In genomic region chr4:84884539-84885270, GRCm38 (mm10) we compare ENCODE assay signal across 8 mouse cellular contexts. TPM values are rescaled to one million over a fixed set of nuclear protein-coding genes. Genes with fewer than 3 reads are reported as not detected.
A peak's percentile ranks its signal among the peaks of the same experiment; 100 is the strongest.
DNase-seq lines count a peak whose midpoint lies in the region; ATAC-seq lines count a peak whose summit lies in the region.

No protein-coding gene starts in this region.

- WGBS in intestine, embryonic 14.5 days, result 2% methylated on average over 54 of the region's 60 CpGs

- ATAC-seq in granulocyte monocyte progenitor cell, adult 5-6 weeks (replicated peaks; ENCODE audit: poor library complexity, severe bottlenecking), result peak; percentile 75
- peak; percentile 80 for ATAC-seq in intestine, embryonic 14.5 days (replicated peaks; ENCODE audit: low FRiP score, low TSS enrichment, low read depth)
- peak; percentile 65 for ATAC-seq in megakaryocyte progenitor cell, adult 5-6 weeks (replicated peaks; ENCODE audit: poor library complexity)

- DNase-seq in embryo, embryonic 10 days (ENCODE audit: low spot score), result peak; percentile 59
- DNase-seq in embryo, embryonic 9.5 days (ENCODE audit: extremely low spot score), result no peak
- DNase-seq in embryo, embryonic 11 days, result peak; percentile 74
- peak; percentile 87 for DNase-seq in intestine, embryonic 14.5 days (ENCODE audit: low spot score)
- peak; percentile 41 to 56 for DNase-seq in left cerebral cortex, postnatal 36 days (ENCODE audit: low spot score in 2 of 2)
- DNase-seq in right cerebral cortex, postnatal 36 days (ENCODE audit: low spot score in 2 of 2), result peak; percentile 4 to 17

- peak overlapping the region; percentile 95 for H3K27ac ChIP-seq in intestine, embryonic 14.5 days (ENCODE audit: low read depth)

- H3K4me3 ChIP-seq in intestine, embryonic 14.5 days (ENCODE audit: low read depth, low read length), result peak overlapping the region; percentile 74

- peak overlapping the region; percentile 87 for H3K9ac ChIP-seq in intestine, embryonic 14.5 days (ENCODE audit: low read length)

- intact Hi-C loops in left cerebral cortex, postnatal 36 days (cut with DNase I), result no loop called here

- peaks cover 6% of the 10 kb centered on the region for H3K4me1 ChIP-seq in intestine, embryonic 14.5 days (replicated peaks; ENCODE audit: control insufficient read depth, insufficient read depth, low read length)

- no peaks in the 10 kb centered on the region for H3K27me3 ChIP-seq in intestine, embryonic 14.5 days (replicated peaks; ENCODE audit: control insufficient read depth, insufficient read depth, low read length)

- peak overlapping the region; percentile 51 for H3K4me2 ChIP-seq in intestine, embryonic 14.5 days (ENCODE audit: low read length)

- H3K9me3 ChIP-seq in intestine, embryonic 14.5 days (ENCODE audit: control insufficient read depth, low read length), result 0 out of 2 replicates have a peak, but pooled peaks cover 2% of the 10 kb centered on the region

- H3K36me3 ChIP-seq in intestine, embryonic 14.5 days (ENCODE audit: control insufficient read depth, insufficient read depth, low read length), result no peaks in the 10 kb centered on the region

RNA-seq across cellular contexts. Expression of gene Cntln, which starts 0.6 kb away (rescaled TPM):
- 17.0 and 18.3 TPM in 2 replicates for total RNA-seq in granulocyte monocyte progenitor cell, adult 5-6 weeks (2014; fragmentation: Nextera tagmentation)
- total RNA-seq in granulocyte monocyte progenitor cell, adult 5-6 weeks (2017), result 35.3 and 38.8 TPM in 2 replicates
- polyA plus RNA-seq in intestine, embryonic 14.5 days (2014; fragmentation: Nextera tagmentation; extraction: Ambion mirVana), result 9.2 and 10.9 TPM in 2 replicates
- total RNA-seq in left cerebral cortex, postnatal 36 days (2021), result 1 to 10 TPM; 8.1 to 8.4 TPM
- 23.6 and 26.9 TPM in 2 replicates for total RNA-seq in megakaryocyte progenitor cell, adult 5-6 weeks (2015)
- total RNA-seq in megakaryocyte progenitor cell, adult 5-6 weeks (2017), result 27.8 and 38.7 TPM in 2 replicates
